Mouse (Mus musculus): ENCODE measurements at regions not wholly inside any gene's neighbourhood (a gene's known extent, or its start where the extent isn't known, plus 50 kb on each side); places are given as distances from the start of the nearest gene placed in this dataset.

DNA sequence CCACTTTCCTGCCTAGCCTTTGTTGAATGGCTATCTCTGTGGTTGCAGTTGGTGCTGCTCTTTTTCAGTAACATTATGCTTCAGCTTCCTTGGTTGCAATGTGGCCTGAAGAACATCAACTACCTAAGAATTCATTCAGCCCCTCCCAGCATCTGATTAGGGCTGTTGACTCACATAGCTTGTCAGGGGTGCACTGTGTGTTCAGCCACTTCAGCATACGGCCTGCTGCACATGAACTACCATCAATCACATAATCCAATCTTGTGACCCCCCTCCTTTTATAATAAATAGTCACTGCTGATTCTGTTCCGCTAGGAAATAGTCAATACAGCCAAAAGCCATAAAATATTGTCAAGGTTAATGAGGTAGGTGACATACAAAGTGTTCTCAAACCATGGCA is 328.3 kb upstream of the Reg3g start:
- Histone ChIP-seq H3K27me3 (ENCODE audit: control insufficient read depth, insufficient read depth, low read length) (no peaks in the 10 kb centered on the region), H3K27ac (ENCODE audit: low read depth) (no peak overlapping the region), H3K4me1 (ENCODE audit: control insufficient read depth, insufficient read depth) (no peaks in the 10 kb centered on the region), H3K9ac (replicated peaks; ENCODE audit: low read depth, low read length) (no peak overlapping the region), H3K9me3 (replicated peaks; ENCODE audit: control insufficient read depth, low read length) (no peaks in the 10 kb centered on the region), H3K4me3 (ENCODE audit: low read depth, low read length) (no peak overlapping the region), H3K4me2 (ENCODE audit: low read depth, low read length) (no peak overlapping the region), H3K36me3 (replicated peaks; ENCODE audit: control insufficient read depth, insufficient read depth, low read length) (no peaks in the 10 kb centered on the region)
- WGBS: 64% methylated on average over 2 of the region's 2 CpGs
- ATAC-seq (ENCODE audit: insufficient read depth, low read depth): no peak
- DNase-seq (ENCODE audit: low spot score): no peak
- TF ChIP-seq EP300 (IDR thresholded peaks at IDR 0.05; ENCODE audit: low read depth): no peak
- no peak for TF ChIP-seq CTCF (IDR thresholded peaks at IDR 0.05; ENCODE audit: low read depth)

DNA sequence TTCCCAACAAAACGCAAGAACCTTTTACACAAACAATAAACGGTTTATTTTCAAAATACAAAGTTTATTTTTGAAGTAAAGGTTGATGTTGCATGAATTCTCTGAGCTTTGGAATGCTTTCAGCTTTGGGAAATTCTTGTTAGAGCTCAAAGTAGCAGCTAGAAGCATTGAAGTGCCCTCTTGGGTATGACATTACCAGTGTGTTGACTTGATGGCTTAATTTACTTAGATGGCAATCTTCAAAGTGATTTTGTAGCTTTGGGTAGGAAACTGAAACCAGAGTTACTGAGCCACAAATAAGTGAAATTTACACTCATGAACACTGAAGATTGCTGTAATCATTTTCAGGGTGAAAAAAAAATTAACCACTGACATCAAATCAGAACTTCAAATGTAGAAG is 320.3 kb upstream of the Reg3g start:
- no peak overlapping the region for H3K27ac ChIP-seq (ENCODE audit: low read depth)
- TF ChIP-seq EP300 (IDR thresholded peaks at IDR 0.05; ENCODE audit: low read depth) (no peak), CTCF (IDR thresholded peaks at IDR 0.05; ENCODE audit: low read depth) (no peak)
- no peaks in the 10 kb centered on the region for H3K27me3 ChIP-seq (ENCODE audit: control insufficient read depth, insufficient read depth, low read length)
- H3K9ac ChIP-seq (replicated peaks; ENCODE audit: low read depth, low read length): no peak overlapping the region
- no peak overlapping the region for H3K4me3 ChIP-seq (ENCODE audit: low read depth, low read length)
- H3K9me3 ChIP-seq (replicated peaks; ENCODE audit: control insufficient read depth, low read length): no peaks in the 10 kb centered on the region
- H3K4me2 ChIP-seq (ENCODE audit: low read depth, low read length): no peak overlapping the region
- 63% methylated on average over 2 of the region's 2 CpGs for WGBS
- H3K4me1 ChIP-seq (ENCODE audit: control insufficient read depth, insufficient read depth): no peaks in the 10 kb centered on the region
- no peak for ATAC-seq (ENCODE audit: insufficient read depth, low read depth)
- H3K36me3 ChIP-seq (replicated peaks; ENCODE audit: control insufficient read depth, insufficient read depth, low read length): no peaks in the 10 kb centered on the region
- no peak for DNase-seq (ENCODE audit: low spot score)

DNA sequence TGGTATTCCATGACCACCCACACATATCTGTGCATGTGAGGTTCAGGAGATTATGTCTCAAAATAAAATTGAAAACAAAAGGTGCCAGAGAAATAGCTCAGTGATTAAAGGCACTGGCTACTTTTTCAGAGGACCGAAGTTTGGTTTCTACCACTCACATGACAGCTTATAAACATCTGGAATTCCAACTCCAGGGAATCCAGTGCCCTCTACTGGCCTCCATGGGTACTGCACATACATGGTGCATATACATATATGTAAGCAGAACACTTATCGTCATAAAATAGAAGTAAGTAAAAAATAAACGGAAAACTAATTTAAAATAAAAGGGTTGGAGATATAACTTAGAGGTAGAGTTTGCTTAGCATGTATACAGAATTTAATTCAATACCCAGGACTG is 288.9 kb upstream of the Reg3g start:
- no peak overlapping the region for H3K27ac ChIP-seq (ENCODE audit: low read depth)
- ATAC-seq (ENCODE audit: insufficient read depth, low read depth) (no peak), DNase-seq (ENCODE audit: low spot score) (no peak)
- TF ChIP-seq EP300 (IDR thresholded peaks at IDR 0.05; ENCODE audit: low read depth): no peak
- no peak for TF ChIP-seq CTCF (IDR thresholded peaks at IDR 0.05; ENCODE audit: low read depth)
- no peak overlapping the region for H3K9ac ChIP-seq (replicated peaks; ENCODE audit: low read depth, low read length)
- no peaks in the 10 kb centered on the region for H3K27me3 ChIP-seq (ENCODE audit: control insufficient read depth, insufficient read depth, low read length)
- no peak overlapping the region for H3K4me3 ChIP-seq (ENCODE audit: low read depth, low read length)
- H3K9me3 ChIP-seq (replicated peaks; ENCODE audit: control insufficient read depth, low read length): no peaks in the 10 kb centered on the region
- H3K4me1 ChIP-seq (ENCODE audit: control insufficient read depth, insufficient read depth): no peaks in the 10 kb centered on the region
- WGBS: 83% methylated on average over 3 of the region's 3 CpGs
- no peaks in the 10 kb centered on the region for H3K36me3 ChIP-seq (replicated peaks; ENCODE audit: control insufficient read depth, insufficient read depth, low read length)
- no peak overlapping the region for H3K4me2 ChIP-seq (ENCODE audit: low read depth, low read length)

All from heart, postnatal 0 days (tissue).